Mouse (Mus musculus): ENCODE measurements around the gene Ncor2.

Gene Ncor2

GRCm38 (mm10) chr5:125021298-125021697 lies 157.7 kb downstream of the Ncor2 start:
- DNase-seq (ENCODE audit: low spot score) = peak; percentile 31

DNA sequence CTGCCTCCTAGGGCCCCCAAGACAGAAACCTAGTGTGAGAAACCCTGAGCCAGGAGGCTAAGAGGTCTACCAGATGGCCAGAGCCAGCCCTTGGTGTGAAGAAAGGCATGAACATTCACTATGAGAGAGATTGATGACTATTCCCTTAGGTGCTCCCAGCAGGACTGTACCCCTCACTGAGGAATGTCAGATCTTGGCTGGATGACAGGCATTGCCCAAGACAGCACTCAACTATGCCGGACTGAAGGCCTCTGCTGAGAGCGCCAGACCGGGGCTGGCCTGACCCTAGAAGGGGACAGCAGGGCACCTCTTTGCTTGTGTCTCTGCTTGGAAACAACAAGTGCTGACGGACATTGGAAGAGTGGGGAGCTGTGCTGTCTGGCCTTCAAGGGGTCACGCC lies 159.9 kb downstream of the Ncor2 start:
- no peak for DNase-seq (ENCODE audit: low spot score)

GRCm38 (mm10) chr5:125017332-125017731 lies 161.7 kb downstream of the Ncor2 start:
- DNase-seq (ENCODE audit: low spot score) = no peak

DNA sequence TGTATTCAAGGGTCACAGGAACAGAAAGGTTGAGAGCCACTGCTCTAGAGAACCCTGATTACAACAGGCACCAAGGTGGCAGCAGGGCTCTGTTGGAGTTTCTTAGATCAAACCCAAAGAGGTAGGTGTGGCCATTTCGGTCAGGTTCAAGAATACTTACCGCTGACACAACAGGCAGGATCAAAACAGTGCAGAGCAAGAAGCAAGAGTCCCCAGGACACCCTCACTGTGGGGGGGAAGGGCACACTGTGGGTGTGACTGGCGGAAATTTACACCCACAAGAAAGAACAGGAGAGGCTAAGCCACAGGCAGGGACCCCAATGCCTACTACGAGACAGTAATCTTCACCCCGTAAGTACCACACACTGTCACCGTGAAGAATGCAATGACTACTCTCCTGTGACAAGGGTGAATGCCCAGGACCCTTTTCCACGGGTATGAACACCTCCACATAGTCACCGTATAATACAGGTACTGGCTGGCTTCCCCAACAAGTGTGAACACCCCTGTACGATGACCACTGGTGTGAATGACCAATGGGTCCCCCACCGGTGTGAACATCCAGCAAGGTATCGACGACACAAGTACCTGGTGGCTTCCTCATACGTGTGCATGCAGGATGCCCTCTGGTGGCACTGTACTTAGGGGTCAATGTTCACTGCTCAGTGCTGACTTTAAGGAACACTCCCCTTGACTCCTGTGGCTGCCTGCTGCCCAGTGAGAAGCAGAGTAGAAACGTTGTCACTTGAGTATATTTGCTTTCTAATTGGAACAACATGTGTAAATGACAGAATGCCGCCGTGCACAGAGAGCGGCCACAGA lies 162.4 kb downstream of the Ncor2 start:
- no peak for DNase-seq (ENCODE audit: low spot score)

- no peak for DNase-seq (ENCODE audit: low spot score)
Observed at GRCm38 (mm10) chr5:125015576-125015975, 163.4 kb downstream of the Ncor2 start.

DNA sequence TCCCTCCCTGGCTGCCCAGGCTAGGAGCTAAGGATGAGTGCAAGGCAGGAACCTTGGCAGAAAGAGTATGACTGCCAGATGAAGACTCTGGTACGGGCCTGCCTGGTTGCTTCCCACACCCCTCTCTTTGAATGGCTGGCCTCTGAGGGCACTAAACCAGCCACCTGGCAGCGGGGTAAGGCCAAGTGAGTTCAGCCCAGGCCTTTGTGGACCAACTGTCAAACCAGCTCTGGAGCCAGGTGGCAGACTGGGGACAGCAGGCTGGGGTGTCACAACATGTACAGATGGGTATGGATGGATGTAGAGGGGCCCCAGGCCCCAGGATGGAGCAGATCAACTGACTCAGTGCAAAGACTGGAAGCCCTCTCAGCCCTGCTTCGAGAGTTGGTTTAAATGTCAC lies 164.0 kb downstream of the Ncor2 start:
- no peak for DNase-seq (ENCODE audit: low spot score)

GRCm38 (mm10) chr5:125014497-125014896 lies 164.5 kb downstream of the Ncor2 start:
- peak; percentile 72 for DNase-seq (ENCODE audit: low spot score)

DNA sequence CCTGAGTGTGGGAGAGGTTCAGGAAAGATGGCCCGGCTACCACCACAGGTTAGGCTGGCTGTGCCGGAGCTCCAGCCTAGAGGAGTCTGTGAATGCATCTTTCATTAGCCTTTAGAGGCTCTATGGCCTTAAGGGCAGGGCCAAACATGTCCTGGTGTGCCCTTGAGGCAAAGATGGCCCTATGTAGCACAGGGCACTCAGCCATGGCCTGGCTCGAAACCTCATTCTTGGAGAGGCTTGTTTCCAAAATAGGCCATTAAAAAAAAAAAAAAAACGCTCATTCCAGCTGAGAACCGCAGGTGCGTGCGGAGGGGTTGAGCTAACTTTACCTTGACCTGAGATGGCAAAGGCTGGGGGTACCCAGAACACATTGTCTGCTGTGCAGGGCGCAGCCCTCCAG lies 167.4 kb downstream of the Ncor2 start:
- no peak for DNase-seq (ENCODE audit: low spot score)

DNA sequence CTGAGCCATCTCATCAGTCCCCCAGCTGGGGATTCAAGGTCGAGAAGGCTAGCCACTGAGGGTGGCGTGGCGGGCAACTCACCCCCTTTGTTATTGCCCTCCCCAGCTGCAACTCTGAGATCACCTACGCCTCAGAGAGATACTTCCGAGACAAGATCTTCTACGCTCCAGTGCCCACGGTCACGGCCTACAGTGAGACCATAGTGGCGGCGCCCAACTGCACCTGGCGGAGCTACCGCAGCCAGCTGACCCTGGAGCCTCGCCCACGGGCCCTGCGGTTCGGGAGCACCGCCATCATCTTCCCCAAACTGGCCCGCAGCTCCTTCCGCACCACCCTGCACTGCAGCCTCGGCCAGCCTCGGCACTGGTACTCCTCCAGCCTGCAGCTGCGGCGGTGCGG lies 167.9 kb downstream of the Ncor2 start:
- no peak for DNase-seq (ENCODE audit: low spot score)

DNA sequence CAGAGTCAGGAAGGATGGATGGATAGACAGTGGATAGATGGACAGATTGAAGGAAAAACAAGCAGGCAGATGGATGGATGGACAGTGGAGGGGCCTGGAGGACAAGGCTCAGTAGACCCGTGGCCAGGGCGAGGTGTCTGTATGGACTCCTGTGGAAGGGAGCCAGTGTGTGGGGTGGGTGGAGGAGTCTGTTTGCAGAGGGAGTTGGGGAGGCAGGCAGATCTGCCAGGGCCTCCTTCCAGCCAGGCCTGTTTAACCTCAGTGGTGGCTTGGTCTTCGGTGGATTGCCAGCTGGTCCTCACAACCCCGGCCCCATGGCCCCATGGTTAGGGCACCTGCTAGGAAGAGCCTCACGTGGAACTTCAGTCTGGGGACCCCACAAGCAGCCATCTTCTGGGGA lies 172.1 kb downstream of the Ncor2 start:
- no peak for DNase-seq (ENCODE audit: low spot score)

DNA sequence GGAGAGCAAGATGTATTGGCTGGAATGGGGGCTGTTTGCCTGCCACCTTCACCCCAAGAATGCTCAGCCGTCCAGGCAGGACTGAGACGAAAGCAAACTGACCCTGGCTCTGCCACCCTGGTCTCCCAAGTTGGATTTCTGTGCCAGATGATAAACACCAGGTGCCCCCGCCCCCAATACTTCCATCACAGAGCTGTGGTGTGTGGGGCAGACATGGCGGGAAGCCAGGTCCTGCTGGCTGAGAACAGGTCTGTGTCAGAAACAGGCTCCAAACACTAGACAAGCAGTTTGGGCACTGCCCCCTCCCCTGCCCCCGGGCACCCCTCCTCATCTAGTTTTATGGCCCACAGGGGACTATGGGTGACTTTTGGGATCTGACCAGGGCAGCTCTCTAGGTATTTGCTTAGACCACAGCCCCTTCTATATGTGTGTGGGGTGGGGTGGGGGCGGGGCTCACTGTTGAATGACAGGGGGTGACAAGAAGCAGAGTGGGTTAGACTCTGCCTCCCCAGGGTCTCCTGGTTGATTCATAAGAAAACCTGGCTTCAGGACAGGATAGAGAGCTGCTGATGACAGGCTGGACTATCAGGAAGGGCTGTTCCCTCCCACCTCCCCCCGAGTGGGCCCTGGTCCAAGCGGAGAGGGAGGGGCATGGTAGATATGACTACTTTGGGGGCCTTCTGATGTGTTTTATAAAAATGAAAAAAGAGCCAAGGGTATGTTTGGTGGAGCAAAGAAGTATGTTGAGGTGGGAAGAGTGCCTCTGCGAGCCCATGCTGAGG lies 173.0 kb downstream of the Ncor2 start:
- no peak for DNase-seq (ENCODE audit: low spot score)

DNA sequence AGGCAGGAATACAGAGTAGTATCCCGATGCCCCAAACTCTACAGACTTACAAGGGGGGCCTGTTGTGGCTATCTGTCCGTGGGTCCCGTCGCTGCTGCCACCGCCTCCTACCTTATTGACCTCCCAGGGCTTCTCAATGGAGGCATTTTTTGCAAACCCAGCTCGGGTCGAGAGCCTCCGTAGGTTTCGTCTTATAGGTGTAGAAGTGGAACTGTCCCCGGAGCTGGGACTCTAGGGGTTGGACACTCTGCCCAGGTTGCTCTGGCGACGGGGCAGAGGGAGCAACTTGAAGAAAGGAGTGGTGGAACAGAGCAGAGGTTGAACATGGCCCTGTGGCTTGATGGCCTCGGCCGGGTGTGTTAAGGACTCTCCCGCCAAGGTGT lies 175.2 kb downstream of the Ncor2 start:
- DNase-seq (ENCODE audit: low spot score) = no peak

- peak; percentile 33 for DNase-seq (ENCODE audit: low spot score)
Observed at GRCm38 (mm10) chr5:125002969-125003872, 175.8 kb downstream of the Ncor2 start, which contains the start of gene Rflna. TSS of gene Rflna (plus strand) at chr5:125003221.

DNA sequence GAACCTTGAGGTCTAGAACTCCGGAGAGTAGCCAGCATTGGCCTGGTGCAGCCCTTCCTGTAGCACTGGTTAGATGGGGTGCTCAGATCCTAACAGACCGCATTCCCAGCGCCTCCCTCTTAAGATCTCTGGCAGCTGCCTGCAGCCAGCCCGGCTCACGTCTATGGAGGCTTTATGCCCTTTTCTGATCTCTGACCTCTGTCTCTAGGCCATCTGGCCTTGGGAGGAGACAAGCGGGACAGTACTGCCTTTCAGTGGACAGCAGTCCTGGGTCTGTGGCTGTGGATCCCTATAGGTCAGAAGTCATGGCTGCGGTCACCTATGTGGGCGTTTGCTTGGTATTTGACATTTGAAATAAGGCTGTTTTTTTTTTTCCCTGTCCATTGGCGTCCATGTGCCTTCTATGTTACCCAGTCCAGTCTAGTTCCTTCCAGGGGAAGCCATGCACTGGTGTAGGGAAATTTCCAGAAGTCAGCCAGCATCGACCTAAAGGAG lies 178.2 kb downstream of the Ncor2 start:
- DNase-seq (ENCODE audit: low spot score) = no peak

DNA sequence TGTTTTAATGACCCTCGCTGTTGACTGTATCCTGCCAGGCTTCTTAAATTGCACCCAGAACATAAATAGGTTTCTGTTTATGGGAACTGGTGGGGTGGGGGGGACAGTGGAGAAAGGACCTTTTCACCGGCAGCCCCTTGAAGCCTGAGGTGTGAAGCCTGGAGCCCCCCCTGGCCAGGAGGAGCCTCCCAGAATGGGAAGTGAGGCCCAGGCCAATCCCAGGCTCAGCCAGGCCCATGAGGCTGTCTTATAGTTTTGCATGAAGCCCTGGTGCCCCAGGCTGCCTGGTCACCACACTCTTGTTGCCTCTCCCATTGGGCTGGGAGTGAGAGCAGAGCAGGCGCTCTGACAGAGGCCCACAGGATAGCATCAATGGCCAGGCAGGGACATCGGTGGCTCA lies 181.1 kb downstream of the Ncor2 start:
- no peak for DNase-seq (ENCODE audit: low spot score)

- no peak for DNase-seq (ENCODE audit: low spot score)
Observed at GRCm38 (mm10) chr5:124996816-124997215, 182.2 kb downstream of the Ncor2 start.

DNA sequence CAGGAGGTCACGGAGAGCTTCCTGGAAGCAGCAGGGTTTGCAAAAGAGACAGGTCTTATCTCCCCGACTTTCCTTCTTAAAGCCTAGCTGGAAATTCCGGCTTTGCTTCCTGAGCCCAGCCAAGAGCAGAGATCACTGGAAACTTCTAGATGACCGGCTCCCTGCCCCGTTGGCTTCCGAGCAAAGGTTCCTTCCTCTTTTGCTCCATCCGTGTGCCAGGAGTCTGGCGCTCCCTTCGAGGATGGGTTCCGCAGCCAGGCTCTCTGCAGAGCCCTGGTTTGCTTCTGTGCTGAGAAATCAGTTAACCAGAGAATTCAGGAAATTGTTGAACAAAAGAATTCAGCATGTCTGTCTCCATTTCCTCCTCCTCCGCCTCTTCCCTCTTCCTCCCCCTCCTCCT lies 186.1 kb downstream of the Ncor2 start:
- no peak for DNase-seq (ENCODE audit: low spot score)

GRCm38 (mm10) chr5:124992323-124992722 lies 186.7 kb downstream of the Ncor2 start:
- DNase-seq (ENCODE audit: low spot score) = no peak

DNA sequence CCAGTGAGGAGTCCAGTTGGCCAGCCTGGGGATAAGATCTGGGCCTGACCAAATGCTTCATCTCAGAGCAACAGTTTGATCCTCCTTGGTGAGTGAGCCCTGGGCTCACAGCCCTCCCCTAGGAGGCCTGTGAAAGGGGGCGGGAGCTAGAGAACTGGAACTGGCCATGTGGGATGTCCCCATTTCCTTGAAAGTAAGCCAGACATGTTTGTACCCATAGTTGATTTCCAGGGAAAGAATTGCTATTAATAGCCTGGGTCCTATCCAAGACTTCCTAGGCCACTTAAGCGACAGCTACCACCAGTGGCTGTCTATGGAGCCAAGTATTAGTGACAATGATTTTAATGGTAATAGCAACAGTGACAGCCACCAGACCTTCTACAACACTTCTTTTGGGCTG lies 189.3 kb downstream of the Ncor2 start:
- DNase-seq (ENCODE audit: low spot score) = no peak

DNA sequence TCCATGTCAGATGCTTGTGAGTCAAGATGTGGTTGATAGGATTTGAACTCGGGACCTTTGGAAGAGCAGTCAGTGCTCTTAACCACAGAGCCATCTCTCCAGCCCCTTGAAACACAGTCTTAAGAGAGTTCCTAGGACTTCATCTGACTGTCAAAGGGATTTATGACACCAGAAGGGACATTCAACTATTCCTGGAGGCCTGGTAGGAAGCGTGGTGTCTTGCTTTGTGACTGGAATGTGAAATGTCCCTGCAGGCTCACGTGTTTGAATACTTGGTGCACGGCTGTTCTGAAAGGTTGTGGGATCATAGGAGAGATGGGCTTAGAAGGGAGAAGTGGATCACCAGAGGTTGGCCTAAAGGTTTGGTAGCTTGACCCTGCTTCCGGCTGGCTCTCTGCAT lies 192.4 kb downstream of the Ncor2 start:
- no peak for DNase-seq (ENCODE audit: low spot score)

GRCm38 (mm10) chr5:124986222-124986621 lies 192.8 kb downstream of the Ncor2 start:
- DNase-seq (ENCODE audit: low spot score) = no peak

GRCm38 (mm10) chr5:124969790-124970189 lies 209.2 kb downstream of the Ncor2 start:
- no peak for DNase-seq (ENCODE audit: low spot score)
